Mouse (Mus musculus) heart, embryonic 13.5 days (tissue): ENCODE data around the gene Prr22. TPM values are rescaled to one million over a fixed set of nuclear protein-coding genes. Genes with fewer than 3 reads are reported as not detected.

Experiments
- ATAC-seq: fragments of 200-750 bp; cut with Nextera tagmentation; 2 replicates; pipeline ENCODE4 v1.8.0; 2017; ENCODE audit warnings: moderate TSS enrichment; ENCODE audit not compliant: insufficient number of reproducible peaks, low FRiP score, low TSS enrichment; ENCODE audit errors: extremely low read depth
- H3K27ac ChIP-seq: fragments of 300-500 bp; sonication (generic); replicated peaks from 2 replicates; pipeline ENCODE4 v1.5.1; 2015; ENCODE audit warnings: moderate library complexity, mild to moderate bottlenecking, inconsistent platforms
- H3K27me3 ChIP-seq: fragments of 300-500 bp; sonication (generic); replicated peaks from 2 replicates; pipeline ENCODE4 v1.6.1; 2015; ENCODE audit warnings: mild to moderate bottlenecking, inconsistent platforms
- H3K36me3 ChIP-seq: fragments of 300-500 bp; sonication (generic); 2 replicates; pipeline ENCODE4 v1.6.1; 2015; ENCODE audit warnings: mild to moderate bottlenecking, inconsistent platforms
- H3K4me1 ChIP-seq: fragments of 300-500 bp; sonication (generic); 2 replicates; pipeline ENCODE4 v1.6.1; 2015; ENCODE audit warnings: inconsistent platforms
- H3K4me2 ChIP-seq: fragments of 300-500 bp; sonication (generic); 2 replicates; pipeline ENCODE4 v1.6.1; 2015; ENCODE audit warnings: inconsistent platforms, mild to moderate bottlenecking, moderate library complexity
- H3K4me3 ChIP-seq: fragments of 300-500 bp; sonication (generic); 2 replicates; pipeline ENCODE4 v1.5.1; 2015; ENCODE audit warnings: moderate library complexity, mild to moderate bottlenecking, inconsistent platforms
- H3K9ac ChIP-seq: fragments of 300-500 bp; sonication (generic); 2 replicates; pipeline ENCODE4 v1.6.1; 2015; ENCODE audit warnings: inconsistent platforms, mild to moderate bottlenecking, moderate library complexity
- H3K9me3 ChIP-seq: fragments of 300-500 bp; sonication (generic); 2 replicates; pipeline ENCODE4 v1.6.1; 2016; ENCODE audit warnings: inconsistent platforms
- WGBS: fragments of 180-500 bp; shearing (Covaris S2); methylation state at CpG from one replicate; pipeline ENCODE4 v1.1.7; 2015; ENCODE audit warnings: mixed read lengths; 5-methylcytosine and 5-hydroxymethylcytosine counted together
- polyA plus RNA-seq: library from polyadenylated mRNA; unstranded; fragments of >200 nt; fragmentation: Nextera tagmentation; extraction: Ambion mirVana; gene quantifications from 2 replicates; pipeline ENCODE4 v1.2.1, GENCODE M21; 2015

The Prr22 gene
- 0.78 and 1.0 TPM in 2 replicates for polyA plus RNA-seq

- Histone ChIP-seq H3K9me3 (no peaks in the 10 kb centered on the region), H3K27me3 (no peaks in the 10 kb centered on the region), H3K4me1 (peaks cover 23% of the 10 kb centered on the region), H3K4me2 (no peak within 1 kb of the TSS), H3K9ac (no peak within 1 kb of the TSS), H3K27ac (no peak within 1 kb of the TSS), H3K36me3 (peaks cover 53% of the 10 kb centered on the region), H3K4me3 (no peak within 1 kb of the TSS)
- WGBS = 90% methylated on average over 5 of the region's 5 CpGs
- ATAC-seq = no peak
Observed at GRCm38 (mm10) chr17:56769950-56770349, at the start of gene Prr22. TSS of gene Prr22 (plus strand) at chr17:56770250.

- no peak overlapping the region for H3K27ac ChIP-seq
Observed at GRCm38 (mm10) chr17:56722441-56722840, 47.6 kb upstream of the Prr22 start.

GRCm38 (mm10) chr17:56723419-56724161, 46.5 kb upstream of the Prr22 start:
- peak overlapping the region; percentile 33 for H3K9ac ChIP-seq
- no peaks in the 10 kb centered on the region for H3K9me3 ChIP-seq
- H3K4me3 ChIP-seq = no peak overlapping the region
- H3K4me1 ChIP-seq = peaks cover 54% of the 10 kb centered on the region
- no peak overlapping the region for H3K4me2 ChIP-seq
- WGBS = 79% methylated on average over 11 of the region's 11 CpGs
- ATAC-seq = no peak
- H3K36me3 ChIP-seq = peaks cover 50% of the 10 kb centered on the region
- no peak overlapping the region for H3K27ac ChIP-seq
- H3K27me3 ChIP-seq = no peaks in the 10 kb centered on the region

More at GRCm38 (mm10) chr17:56722441-56722840, 47.6 kb upstream of the Prr22 start:
- no peaks in the 10 kb centered on the region for H3K27me3 ChIP-seq
- H3K9me3 ChIP-seq = no peaks in the 10 kb centered on the region
- no peak overlapping the region for H3K4me3 ChIP-seq
- no peak overlapping the region for H3K4me2 ChIP-seq
- H3K9ac ChIP-seq = no peak overlapping the region
- H3K4me1 ChIP-seq = peaks cover 47% of the 10 kb centered on the region
- WGBS = 82% methylated on average over 5 of the region's 5 CpGs
- no peak for ATAC-seq
- peaks cover 50% of the 10 kb centered on the region for H3K36me3 ChIP-seq

- Histone ChIP-seq H3K4me1 (peaks cover 48% of the 10 kb centered on the region), H3K4me2 (peak overlapping the region; percentile 54), H3K9me3 (no peaks in the 10 kb centered on the region), H3K27ac (peak overlapping the region; percentile 78), H3K4me3 (no peak overlapping the region; the same call in 1 of the 2 replicates), H3K36me3 (peaks cover 33% of the 10 kb centered on the region), H3K9ac (peak overlapping the region; percentile 70), H3K27me3 (peaks cover 15% of the 10 kb centered on the region)
- ATAC-seq = no peak
- 15% methylated on average over 7 of the region's 7 CpGs for WGBS
Observed at GRCm38 (mm10) chr17:56727029-56727649, 42.9 kb upstream of the Prr22 start.

- Histone ChIP-seq H3K4me2 (peak overlapping the region; percentile 54), H3K9me3 (no peaks in the 10 kb centered on the region), H3K9ac (peak overlapping the region; percentile 70), H3K36me3 (peaks cover 28% of the 10 kb centered on the region), H3K27ac (peak overlapping the region; percentile 78), H3K4me3 (peak overlapping the region; percentile 12; the same call in 1 of the 2 replicates), H3K27me3 (peaks cover 19% of the 10 kb centered on the region), H3K4me1 (peaks cover 45% of the 10 kb centered on the region)
- WGBS = 6% methylated on average over 12 of the region's 12 CpGs
- no peak for ATAC-seq
Observed at GRCm38 (mm10) chr17:56727659-56728058, 42.4 kb upstream of the Prr22 start.

- H3K4me1 ChIP-seq = peaks cover 40% of the 10 kb centered on the region
- H3K4me2 ChIP-seq = peak overlapping the region; percentile 54
- H3K9ac ChIP-seq = peak overlapping the region; percentile 70
- WGBS = 8% methylated on average over 12 of the region's 12 CpGs
- H3K4me3 ChIP-seq = peak overlapping the region; percentile 12; the same call in 1 of the 2 replicates
- H3K9me3 ChIP-seq = no peaks in the 10 kb centered on the region
- peak; percentile 23; the same call in 1 of the 2 replicates for ATAC-seq
- H3K27me3 ChIP-seq = peaks cover 21% of the 10 kb centered on the region
- peak overlapping the region; percentile 78 for H3K27ac ChIP-seq
- peaks cover 23% of the 10 kb centered on the region for H3K36me3 ChIP-seq
Observed at GRCm38 (mm10) chr17:56728117-56728516, 41.9 kb upstream of the Prr22 start.

GRCm38 (mm10) chr17:56729151-56729550, 40.9 kb upstream of the Prr22 start:
- ATAC-seq = no peak
- H3K9ac ChIP-seq = no peak overlapping the region
- 0 out of 2 replicates have a peak overlapping the region, but pooled peaks have one; percentile 78 for H3K27ac ChIP-seq
- peaks cover 13% of the 10 kb centered on the region for H3K36me3 ChIP-seq
- H3K4me1 ChIP-seq = peaks cover 34% of the 10 kb centered on the region
- 54% methylated on average over 6 of the region's 6 CpGs for WGBS
- H3K4me3 ChIP-seq = no peak overlapping the region
- no peaks in the 10 kb centered on the region for H3K9me3 ChIP-seq
- H3K4me2 ChIP-seq = no peak overlapping the region
- H3K27me3 ChIP-seq = peaks cover 27% of the 10 kb centered on the region

GRCm38 (mm10) chr17:56729656-56730055, 40.4 kb upstream of the Prr22 start:
- WGBS = 45% methylated on average over 2 of the region's 2 CpGs
- Histone ChIP-seq H3K4me2 (no peak overlapping the region), H3K27me3 (peaks cover 29% of the 10 kb centered on the region), H3K9ac (no peak overlapping the region), H3K27ac (no peak overlapping the region), H3K4me1 (peaks cover 34% of the 10 kb centered on the region), H3K4me3 (no peak overlapping the region), H3K36me3 (peaks cover 9% of the 10 kb centered on the region), H3K9me3 (no peaks in the 10 kb centered on the region)
- ATAC-seq = no peak

- Histone ChIP-seq H3K4me3 (no peak overlapping the region), H3K27ac (no peak overlapping the region), H3K4me2 (no peak overlapping the region), H3K9ac (no peak overlapping the region), H3K4me1 (peaks cover 19% of the 10 kb centered on the region), H3K9me3 (no peaks in the 10 kb centered on the region), H3K36me3 (no peaks in the 10 kb centered on the region), H3K27me3 (peaks cover 50% of the 10 kb centered on the region)
- WGBS = 41% methylated on average over 8 of the region's 8 CpGs
- no peak for ATAC-seq
Observed at GRCm38 (mm10) chr17:56736534-56736933, 33.5 kb upstream of the Prr22 start.

- no peak overlapping the region for H3K9ac ChIP-seq
- H3K9me3 ChIP-seq = no peaks in the 10 kb centered on the region
- no peaks in the 10 kb centered on the region for H3K36me3 ChIP-seq
- peaks cover 19% of the 10 kb centered on the region for H3K4me1 ChIP-seq
- no peak overlapping the region for H3K27ac ChIP-seq
- WGBS = 76% methylated on average over 10 of the region's 10 CpGs
- no peak for ATAC-seq
- no peak overlapping the region for H3K4me3 ChIP-seq
- peaks cover 36% of the 10 kb centered on the region for H3K27me3 ChIP-seq
- H3K4me2 ChIP-seq = no peak overlapping the region
Observed at GRCm38 (mm10) chr17:56738221-56738620, 31.8 kb upstream of the Prr22 start.

- H3K4me1 ChIP-seq = peaks cover 19% of the 10 kb centered on the region
- H3K27me3 ChIP-seq = peaks cover 24% of the 10 kb centered on the region
- no peaks in the 10 kb centered on the region for H3K9me3 ChIP-seq
- peak overlapping the region; percentile 82 for H3K27ac ChIP-seq
- peak; percentile 49; the same call in 1 of the 2 replicates for ATAC-seq
- H3K36me3 ChIP-seq = no peaks in the 10 kb centered on the region
- peak overlapping the region; percentile 35; the same call in 1 of the 2 replicates for H3K4me2 ChIP-seq
- H3K4me3 ChIP-seq = no peak overlapping the region
- H3K9ac ChIP-seq = no peak overlapping the region
- WGBS = 31% methylated on average over 17 of the region's 17 CpGs
Observed at GRCm38 (mm10) chr17:56740118-56740787, 29.8 kb upstream of the Prr22 start.
